Mouse (Mus musculus) granulocyte monocyte progenitor cell, adult 5-6 weeks (primary cell): ENCODE results near the gene Sema6c. TPM values are rescaled to one million over a fixed set of nuclear protein-coding genes. Genes with fewer than 3 reads are reported as not detected.

Source experiments
- ATAC-seq: replicated peaks from 2 replicates; pipeline ENCODE4 v1.8.0; 2016; ENCODE audit warnings: mild to moderate bottlenecking, moderate TSS enrichment, inconsistent platforms; ENCODE audit not compliant: poor library complexity, severe bottlenecking
- total RNA-seq, 2 experiments: library from RNA; stranded (forward) in 1 of 2; stranded (reverse) in 1 of 2; fragments of 200-712, 200-1000 nt in 1 of 2; fragments of >200 nt in 1 of 2; fragmentation: Nextera tagmentation in 1 of 2; gene quantifications; 2 replicates each; pipeline ENCODE4 v1.2.3; 2014 to 2017

Sema6c gene
- total RNA-seq, 2 experiments from 2014 or later: not detected

DNA sequence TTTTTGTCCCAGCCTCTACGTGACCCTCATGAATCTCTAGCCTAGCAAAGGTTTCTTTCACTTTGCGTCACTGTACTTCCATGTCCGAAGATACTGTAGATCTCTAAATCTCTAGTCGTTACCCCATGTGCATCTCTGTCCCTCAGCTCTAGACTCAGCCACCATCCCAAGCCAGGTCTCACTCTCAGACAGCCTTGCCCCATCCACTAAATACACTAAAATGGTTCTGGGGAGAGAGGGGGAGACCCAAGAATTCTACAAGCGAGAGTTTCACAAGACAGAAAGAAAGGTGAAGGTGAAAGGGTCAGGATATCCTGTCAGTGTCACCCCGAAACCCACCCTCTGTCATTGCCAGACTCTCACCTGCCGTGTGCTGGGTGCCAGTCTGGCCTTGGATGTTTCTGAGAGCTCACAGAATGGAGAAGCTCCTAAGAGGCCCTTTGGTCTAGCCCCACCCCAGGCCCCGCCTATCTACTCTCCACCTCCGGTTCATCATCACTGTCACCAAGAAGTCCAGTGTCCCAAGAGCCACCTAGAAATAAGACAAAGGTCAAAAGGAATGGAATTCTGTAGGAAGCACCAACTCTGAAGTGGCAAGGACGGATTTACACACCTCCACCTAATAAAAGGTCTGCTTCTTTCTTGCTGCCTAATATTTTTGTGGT is 18.2 kb upstream of the Sema6c start, which contains the start of gene Tnfaip8l2:
Gene Tnfaip8l2, minus strand, starts transcription at position 409 of the 665 bp plus-strand sequence.
- ATAC-seq: peak; percentile 66

DNA sequence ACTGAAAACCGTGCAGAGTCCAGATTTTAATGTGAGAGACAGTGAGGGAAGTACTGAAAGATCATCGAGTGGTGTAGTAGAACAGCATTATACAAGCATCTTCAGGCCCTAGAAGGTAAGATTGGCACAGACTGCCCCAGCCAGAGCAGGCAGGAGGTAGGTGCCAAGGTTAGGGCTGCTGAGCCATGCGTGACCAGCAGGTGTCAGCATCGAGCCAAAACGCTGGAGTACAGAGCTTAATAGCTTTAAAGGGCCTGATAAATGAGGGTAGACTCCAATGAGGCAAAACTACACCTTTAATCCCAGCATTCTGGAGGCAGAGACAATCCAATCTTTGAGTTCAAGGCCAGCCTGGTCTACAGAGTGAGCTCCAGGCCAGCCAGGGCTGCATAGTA is 17.6 kb upstream of the Sema6c start:
- ATAC-seq: peak; percentile 64

DNA sequence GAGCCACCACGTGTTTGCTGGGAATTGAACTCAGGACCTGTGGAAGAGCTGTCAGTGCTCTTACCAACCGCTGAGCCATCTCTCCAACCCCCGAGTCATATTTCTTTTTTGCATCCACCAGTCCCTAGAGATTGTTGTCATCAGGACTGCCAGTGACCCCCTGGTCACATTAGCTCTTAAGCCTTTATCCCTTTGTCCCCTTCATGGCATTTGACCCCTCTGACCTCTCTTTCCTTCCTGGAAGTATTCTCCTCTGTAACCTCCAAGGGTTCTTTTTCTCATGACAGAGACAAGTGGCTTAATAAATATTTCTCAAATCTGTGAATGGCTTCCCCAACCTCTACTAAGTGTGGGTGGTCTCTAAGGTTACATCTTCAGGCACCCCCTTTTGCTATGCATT is 12.3 kb upstream of the Sema6c start:
- no peak for ATAC-seq

DNA sequence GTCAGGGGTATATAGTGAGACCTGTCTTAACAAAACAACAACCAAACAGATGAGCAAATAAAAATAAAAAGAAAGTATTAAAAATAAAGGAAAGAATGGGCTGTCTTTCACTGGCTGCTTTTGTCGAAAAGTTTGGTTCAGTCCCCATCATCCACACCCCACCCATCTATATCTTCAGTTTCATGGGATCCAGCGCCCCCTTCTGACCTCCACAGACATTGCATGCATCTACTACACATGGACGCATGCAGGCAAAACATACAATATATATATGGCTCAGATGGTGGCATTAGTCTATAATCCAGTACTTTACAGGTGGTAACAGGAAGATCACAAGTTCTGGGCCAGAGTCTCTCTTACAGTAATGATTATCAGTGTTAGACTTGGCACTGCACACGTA is 6.4 kb upstream of the Sema6c start:
- peak; percentile 93 for ATAC-seq

DNA sequence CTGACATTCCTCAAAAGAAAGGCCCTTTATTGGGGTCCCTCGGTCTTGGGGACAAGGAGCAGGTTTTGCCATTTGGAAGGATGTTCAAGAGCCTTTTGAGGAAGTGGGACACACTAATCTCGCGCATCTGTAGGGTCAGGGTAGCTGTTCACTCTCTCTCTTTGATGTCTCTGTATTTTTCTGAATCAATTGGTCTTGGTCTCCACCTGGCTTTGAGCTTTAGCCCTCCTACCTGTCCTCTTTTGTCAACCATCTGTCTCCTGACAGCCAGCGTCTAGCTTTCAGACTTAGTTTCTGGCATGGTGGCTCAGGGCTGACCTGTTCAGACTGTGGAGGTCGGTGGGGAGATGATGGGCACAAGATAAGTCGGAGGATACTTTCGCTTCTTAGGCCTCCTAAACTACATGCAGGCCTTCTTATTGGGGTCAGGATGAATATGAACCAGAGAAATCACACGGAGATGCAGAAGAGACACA is 708 bp upstream of the Sema6c start:
- ATAC-seq: 0 out of 2 replicates have a peak, but pooled peaks have one; percentile 4

DNA sequence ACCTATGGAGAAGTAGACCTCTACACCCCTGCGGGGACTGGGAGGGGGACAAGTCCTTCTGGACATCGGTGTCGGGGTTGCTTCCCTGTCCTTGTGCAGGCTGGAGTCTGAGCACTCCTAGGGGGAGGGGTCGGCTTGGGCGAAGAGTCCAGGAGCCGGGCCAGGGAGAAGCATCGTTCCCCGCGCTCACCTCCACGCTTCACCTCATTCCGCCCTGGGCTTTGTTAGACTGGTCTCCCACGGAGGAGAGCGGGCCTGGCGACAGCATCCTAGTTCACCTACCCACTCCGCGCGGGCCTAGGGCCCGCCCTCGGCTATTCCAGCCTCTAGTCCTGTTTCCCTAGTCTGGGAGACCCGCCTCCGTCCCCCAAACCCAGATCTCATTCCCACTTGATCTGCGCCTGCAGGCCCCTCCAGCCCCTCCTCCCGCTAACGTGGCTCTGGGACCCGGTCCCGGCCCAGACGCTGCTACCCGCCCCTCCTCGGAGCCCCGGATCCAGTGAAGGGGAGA is 839 bp downstream of the Sema6c start:
- no peak for ATAC-seq

DNA sequence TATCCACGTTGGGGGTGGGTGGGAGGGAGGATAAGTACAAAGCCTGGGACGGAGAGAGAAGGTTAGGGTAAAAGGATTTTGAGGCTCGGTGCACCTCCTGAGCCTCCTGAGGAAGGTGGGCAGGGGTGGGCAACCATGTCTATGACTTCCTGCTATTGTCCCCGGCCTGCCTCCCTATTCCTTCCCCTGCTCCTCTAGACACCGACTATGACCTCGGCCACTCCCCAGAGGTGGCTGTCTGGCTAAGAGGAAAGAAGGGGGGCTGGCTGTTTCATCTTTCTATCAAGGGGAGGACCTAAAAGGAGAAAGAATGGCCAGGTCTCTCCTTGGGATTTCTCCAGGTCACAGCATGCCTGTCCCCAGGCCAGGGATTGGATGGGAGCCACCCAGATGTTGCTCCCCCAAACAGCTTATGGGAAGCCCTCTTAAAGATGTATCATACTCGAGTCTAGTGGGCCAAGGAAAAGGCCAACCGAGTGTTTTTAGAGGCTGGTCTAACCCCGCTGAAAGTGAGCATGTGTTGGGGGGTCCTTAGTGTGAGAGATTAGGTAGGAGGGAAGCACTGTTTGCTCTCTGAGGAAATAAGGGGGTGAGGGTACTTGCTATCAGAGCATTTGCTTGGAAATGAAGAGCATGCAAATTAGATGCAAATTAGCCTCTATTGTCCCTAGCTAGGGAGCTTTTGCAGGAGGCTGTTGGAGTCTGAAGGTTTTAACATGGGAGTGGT is 1.5 kb downstream of the Sema6c start:
- ATAC-seq: no peak

DNA sequence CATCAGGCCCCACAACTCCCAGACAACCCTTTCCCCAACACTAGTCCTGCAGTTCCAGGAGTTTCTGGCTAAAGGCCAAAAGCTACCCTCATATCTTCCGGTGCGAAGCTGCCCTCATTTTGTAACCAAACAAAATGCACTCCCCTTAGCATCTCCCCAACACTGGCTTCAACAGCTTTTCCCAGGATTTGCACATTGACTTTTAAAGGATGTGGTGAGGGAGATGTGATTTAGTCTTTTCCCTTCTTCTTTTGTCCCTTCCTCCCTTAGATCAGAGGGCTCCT is 2.0 kb downstream of the Sema6c start:
- ATAC-seq: no peak

DNA sequence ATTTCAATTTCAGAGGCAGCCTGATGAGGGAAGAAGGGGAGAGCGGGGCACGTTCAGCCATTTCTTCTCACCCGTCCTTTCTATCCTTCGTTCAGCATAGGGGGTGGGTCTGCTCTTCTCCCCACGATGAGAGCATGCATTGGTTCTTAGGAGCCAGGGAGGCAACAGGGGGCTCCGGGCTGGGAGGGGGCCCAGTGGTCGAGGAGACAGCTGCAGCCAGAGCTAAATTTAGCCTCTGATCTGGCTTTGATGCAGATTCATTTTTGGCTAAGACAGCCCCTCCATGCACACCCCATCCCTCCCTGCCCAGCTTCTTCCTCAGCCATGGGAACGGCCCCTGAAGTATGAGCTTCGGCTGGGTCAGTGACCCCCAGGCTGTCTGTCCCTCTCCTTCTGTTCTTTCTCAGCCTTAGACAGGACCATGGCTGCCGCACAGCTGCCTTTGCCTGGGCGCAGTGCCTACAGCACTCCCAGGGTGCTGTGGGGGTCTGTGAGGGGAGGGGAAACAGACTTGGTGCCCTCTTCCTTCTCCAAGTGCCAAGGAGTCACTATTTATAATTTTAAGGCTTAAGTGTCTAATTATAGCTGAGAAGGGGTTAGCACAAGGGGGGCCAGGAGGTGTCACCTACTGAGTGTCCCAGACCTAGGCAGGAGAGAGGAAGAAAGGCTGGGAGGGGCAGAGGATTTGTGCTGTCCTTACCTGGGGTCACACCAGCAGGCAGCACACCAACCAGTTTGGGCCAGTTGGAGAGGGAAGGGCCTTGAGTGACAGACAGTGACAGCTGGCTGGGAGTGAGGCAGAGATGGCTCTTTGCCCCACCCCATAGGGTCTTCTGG is 3.4 kb downstream of the Sema6c start:
- no peak for ATAC-seq

DNA sequence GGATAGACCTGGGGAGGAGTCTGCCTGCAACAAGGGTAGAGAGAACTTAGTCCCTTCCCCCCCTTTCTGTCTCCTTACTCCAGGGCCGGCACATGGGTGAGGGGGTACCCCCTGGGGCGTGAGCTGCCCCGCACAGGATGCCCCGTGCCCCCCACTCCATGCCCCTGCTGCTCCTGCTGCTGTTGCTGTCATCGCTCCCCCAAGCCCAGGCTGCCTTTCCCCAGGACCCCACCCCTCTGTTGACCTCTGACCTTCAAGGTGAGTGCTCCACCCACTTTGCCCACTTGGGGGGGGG is 3.9 kb downstream of the Sema6c start:
- no peak for ATAC-seq

DNA sequence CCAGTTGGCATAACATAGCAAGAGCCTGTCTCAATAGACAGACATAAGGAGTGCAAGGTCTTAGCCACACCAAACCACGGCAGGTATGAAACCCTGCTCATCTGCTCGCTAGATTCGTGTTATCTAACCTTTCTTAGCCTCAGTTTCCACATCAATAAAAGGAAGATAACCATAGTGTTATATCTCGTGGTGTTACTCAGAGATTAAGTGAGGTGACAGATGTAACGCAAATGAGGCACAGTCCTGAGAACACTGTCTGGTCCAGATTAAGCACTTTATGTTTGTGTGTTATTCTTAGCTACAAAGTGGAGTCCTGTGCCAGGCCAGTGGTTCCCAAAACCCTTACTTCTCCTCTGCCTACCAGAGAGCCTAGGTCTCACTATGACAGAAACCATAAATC is 4.6 kb downstream of the Sema6c start:
- ATAC-seq: no peak

DNA sequence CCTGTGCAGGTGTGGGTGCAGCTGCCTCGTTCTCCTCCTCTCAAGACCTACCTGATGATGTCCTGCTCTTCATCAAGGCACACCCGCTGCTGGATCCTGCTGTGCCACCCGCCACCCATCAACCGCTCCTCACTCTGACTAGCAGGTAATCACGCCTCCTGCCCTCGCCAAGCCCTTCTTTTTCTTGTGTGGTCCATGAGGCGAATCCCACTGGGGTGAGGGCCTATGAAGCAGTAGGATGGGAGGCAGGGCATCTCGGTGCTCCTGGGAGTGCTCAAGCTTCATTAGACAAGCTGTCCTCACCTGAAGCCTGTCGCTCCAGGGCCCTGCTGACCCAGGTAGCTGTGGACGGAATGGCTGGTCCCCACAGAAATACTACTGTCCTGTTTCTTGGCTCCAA is 9.7 kb downstream of the Sema6c start:
- ATAC-seq: no peak

DNA sequence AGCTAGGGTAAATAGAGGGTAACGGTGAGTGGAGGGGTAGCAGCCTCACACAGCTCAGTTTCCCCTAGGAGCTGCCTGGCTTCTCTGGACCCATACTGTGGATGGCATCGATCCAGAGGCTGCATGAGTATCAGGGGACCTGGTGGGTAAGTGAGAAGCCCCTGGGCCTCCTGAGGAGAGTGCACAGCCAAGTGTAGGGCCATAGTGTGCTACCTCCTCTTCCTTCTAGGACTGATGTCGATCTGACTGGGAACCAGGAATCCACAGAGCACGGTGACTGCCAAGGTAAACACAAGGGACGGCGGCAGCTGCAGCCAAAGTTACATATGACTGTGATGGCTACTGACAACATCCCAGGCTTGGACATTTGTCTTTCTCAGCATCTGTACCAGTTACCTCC is 10.8 kb downstream of the Sema6c start:
- no peak for ATAC-seq

DNA sequence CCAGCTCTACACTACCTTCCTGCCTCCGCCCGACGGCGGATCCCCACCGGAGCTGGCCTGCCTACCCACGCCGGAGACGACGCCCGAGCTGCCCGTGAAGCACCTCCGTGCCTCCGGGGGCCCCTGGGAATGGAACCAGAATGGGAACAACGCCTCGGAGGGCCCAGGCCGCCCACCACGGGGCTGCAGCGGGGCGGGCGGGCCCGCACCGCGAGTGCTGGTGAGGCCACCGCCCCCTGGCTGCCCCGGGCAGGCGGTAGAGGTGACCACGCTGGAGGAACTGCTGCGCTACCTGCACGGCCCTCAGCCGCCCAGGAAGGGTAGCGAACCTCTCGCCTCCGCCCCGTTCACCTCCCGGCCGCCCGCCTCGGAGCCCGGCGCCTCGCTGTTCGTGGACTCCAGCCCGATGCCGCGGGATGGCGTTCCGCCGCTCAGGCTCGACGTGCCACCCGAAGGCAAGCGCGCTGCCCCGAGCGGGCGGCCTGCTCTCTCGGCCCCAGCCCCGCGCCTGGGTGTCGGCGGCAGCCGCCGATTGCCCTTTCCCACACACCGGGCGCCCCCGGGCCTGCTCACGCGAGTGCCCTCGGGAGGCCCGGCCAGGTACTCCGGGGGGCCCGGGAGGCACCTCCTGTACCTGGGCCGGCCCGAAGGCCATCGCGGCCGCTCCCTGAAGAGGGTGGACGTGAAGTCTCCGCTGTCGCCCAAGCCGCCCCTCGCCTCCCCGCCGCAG is 12.4 kb downstream of the Sema6c start:
- ATAC-seq: no peak

DNA sequence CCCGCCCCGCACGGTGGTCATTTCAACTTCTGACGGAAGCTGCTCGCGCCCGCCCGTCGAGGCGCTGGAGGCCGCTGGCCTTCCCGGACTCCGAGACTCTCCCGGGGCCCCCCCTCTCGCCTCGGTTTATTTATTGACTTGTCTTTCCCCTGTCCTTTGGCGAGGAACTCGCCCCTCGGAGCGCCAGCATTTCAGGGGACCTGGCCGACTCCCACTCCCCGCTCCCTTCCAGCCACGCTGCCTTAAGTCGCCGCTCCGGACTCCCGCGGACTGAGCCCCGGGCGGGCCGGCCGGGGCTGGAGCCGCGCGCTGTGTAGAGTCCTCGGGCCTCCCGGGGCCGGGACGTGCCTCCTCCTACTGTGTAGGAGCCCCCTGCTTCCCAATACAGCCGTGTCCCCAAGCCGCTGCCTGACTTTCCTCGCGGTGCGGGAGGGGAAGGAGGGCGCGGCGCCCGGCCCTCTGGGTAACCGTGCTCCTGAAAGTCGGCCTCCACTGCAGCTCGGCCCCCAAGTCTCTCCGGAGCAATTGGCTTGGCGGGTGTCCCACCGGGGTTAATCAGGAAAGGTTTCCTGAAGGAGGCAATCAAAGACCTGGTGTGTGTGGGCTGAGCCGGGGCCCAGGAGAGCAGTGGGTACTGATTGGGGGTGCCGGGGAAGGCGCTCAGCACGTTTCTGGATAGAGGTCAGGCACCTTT is 13.1 kb downstream of the Sema6c start:
- peak; percentile 38 for ATAC-seq

DNA sequence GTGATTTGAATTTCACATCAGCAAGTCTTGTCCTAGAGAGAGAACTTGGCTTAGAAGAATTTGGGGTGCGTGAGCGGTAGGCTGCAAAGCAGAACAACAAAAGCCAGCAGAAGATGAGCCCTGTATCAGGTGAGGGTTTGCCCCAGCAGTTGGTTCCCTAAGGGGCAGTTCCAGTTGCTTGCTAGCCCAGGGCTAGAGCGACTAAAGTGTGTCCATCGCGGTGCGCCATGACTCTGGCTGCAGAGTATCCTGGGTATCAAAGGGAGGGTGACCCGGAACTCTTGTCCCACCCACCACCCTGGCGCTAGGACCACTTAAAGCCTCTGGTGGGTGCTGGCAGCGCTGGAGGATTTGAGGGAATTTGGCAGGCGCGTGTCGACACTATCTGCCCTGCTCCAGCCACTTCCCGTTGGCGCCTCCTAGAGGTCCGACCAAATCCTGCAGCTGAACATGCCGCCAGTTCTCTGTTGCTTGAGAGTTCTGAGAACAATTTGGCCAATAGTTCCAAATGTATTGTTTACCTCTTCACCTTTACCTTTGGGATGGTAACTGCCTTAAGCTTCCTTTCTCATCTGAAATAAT is 13.8 kb downstream of the Sema6c start:
- peak; percentile 79 for ATAC-seq

DNA sequence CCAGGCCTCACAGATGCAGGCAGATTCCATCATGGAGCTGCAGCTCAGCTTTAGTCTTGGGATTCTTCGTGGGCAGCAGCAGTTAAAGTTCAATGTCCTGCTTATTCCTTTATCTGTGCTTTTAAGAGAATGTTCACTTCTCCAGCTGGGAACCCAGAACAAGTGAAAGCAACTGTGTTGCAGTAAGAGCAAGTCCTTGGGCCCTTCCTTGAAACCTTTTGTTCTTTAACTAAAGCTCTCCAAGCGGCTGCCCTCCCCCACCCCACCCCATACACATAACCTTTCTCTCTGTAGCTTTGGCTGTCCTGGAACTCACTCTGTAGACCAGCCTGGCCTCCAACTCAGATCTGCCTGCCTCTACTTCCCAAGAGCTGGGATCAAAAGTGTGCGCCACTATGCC is 16.2 kb downstream of the Sema6c start:
- ATAC-seq: no peak

DNA sequence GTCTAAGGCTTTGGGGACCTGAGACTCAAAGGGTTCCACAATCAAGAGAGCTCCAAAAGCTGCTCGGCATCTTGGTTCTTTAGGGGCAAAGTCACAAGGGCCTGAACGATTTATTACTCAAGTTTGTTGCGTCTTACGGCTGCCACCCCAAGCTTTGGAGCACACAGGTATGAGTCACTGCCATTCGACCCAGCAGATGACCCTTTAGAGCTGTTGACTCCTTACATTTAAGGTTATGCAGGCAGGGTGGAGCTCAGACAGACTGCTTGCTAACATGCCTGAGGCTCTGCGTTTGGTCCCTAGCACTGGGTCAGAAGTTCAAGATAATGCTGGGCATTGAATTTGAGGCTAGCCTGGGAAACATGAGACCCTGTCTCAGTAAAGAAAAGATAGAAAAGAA is 17.3 kb downstream of the Sema6c start:
- ATAC-seq: no peak

DNA sequence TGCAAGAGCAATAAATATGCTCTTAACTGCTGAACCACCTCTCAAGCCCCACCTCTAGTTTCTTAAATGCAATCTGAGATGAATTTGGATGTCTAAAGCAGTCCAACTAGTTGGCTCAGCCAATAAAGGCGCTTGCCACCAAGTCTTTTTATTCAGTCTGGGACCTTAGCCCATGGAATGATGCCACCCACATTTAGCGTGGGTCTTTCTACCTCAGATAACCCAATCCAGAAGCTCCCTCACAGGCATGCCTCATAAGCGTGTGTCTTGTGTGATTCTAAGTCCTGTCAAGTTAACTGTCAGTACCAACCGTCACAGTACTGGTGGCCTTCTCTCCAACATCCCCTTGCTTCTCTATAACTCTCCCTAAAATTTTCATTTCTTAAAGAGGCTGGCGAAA is 18.7 kb downstream of the Sema6c start:
- no peak for ATAC-seq

DNA sequence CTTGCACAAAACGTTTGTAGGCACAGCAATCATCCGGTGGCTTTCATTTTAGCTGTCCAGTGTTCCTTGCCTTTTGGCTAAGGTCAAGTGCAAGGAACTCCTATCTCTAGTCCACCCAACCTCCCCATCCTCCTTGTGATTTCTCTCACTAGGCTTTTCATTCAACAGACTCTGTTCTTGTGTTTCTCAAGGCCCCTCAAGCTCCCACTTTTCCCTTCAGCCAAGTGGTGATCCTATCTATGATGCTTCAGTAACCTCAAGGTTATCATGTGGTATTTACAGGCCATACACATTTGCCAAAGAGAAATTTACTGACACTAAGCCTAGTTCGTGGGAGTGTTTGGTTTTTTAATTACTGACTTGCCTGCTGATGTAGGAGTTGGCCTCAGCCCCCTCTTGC is 19.6 kb downstream of the Sema6c start:
- no peak for ATAC-seq
